Mouse (Mus musculus) heart, adult 11 months (tissue): ENCODE measurements around the gene Ogfod2.

Experiments used
- DNase-seq: peaks from one replicate; pipeline ENCODE4 v3.0.0; 2022

Gene Ogfod2

GRCm38 (mm10) chr5:124159453-124159852 lies 47.4 kb downstream of the Ogfod2 start:
- no peak for DNase-seq

GRCm38 (mm10) chr5:124161831-124162230 lies 49.7 kb downstream of the Ogfod2 start:
- DNase-seq = peak; percentile 93

- DNase-seq = peak; percentile 97
Measured at GRCm38 (mm10) chr5:124162577-124162976, 50.5 kb downstream of the Ogfod2 start.

GRCm38 (mm10) chr5:124163445-124163844 lies 51.3 kb downstream of the Ogfod2 start:
- no peak for DNase-seq
